Mouse (Mus musculus) cortical plate, adult 2 months (tissue): ENCODE data around the gene Dok3. TPM values are rescaled to one million over a fixed set of nuclear protein-coding genes. Genes with fewer than 3 reads are reported as not detected.
A peak's percentile ranks its signal among the peaks of the same experiment; 100 is the strongest.

Experiments used
- H3K27ac ChIP-seq: fragments of 200-500 bp; 2 replicates; pipeline ENCODE4 v1.5.1; 2012; ENCODE audit warnings: low read length, control low read depth, inconsistent platforms; ENCODE audit not compliant: insufficient read depth
- H3K4me1 ChIP-seq: fragments of 200-500 bp; 2 replicates; pipeline ENCODE4 v1.6.1; 2011; ENCODE audit warnings: low read length; ENCODE audit not compliant: control insufficient read depth, insufficient read depth
- H3K4me3 ChIP-seq: fragments of 200-500 bp; 2 replicates; pipeline ENCODE4 v1.5.1; 2011; ENCODE audit warnings: mild to moderate bottlenecking, low read length, control low read depth; ENCODE audit not compliant: insufficient read depth
- CTCF ChIP-seq: fragments of 200-500 bp; IDR thresholded peaks from 2 replicates; pipeline ENCODE4 v1.5.1; 2011; ENCODE audit warnings: mild to moderate bottlenecking, control low read depth, low read length; ENCODE audit not compliant: insufficient read depth; ENCODE audit errors: extremely low read depth
- POLR2A ChIP-seq: fragments of 200-500 bp; IDR thresholded peaks from 2 replicates; pipeline ENCODE4 v1.6.1; 2011; ENCODE audit warnings: mild to moderate bottlenecking, low read length, control low read depth; ENCODE audit not compliant: insufficient read depth; ENCODE audit errors: extremely low read depth
- polyA plus RNA-seq: library from polyadenylated mRNA; depleted of rRNA; stranded (reverse); fragments of >200 nt; gene quantifications from 2 replicates; pipeline ENCODE4 v1.2.3, GENCODE M21; 2012; rRNA removed

Dok3 gene
- polyA plus RNA-seq, 1 experiment: 16.8 TPM

DNA sequence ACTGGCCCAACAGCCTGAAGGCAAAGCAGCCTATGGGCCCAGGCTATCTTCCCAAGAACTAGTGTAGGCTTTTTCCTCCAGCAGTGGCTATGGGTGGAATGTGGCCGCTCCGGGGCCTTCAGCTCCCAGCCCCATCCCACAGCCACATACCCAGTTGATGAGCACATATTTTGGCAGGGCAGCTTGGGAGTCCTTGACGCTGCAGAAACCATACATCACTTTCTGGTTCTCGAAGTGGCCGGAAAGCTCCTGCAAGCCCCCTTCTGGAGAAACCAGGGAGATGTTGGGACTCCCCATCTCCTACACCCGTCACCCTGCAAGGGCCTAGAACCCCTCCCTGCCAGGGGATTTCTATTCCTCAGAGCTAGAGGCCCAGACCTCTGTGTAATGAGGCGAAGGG, 46.6 kb downstream of the Dok3 start:
- Histone ChIP-seq H3K4me3 (peak overlapping the region; percentile 68; the same call in 1 of the 2 replicates), H3K27ac (no peak overlapping the region), H3K4me1 (0 out of 2 replicates have a peak, but pooled peaks cover 3% of the 10 kb centered on the region)
- no peak for TF ChIP-seq CTCF
- no peak for TF ChIP-seq POLR2A

DNA sequence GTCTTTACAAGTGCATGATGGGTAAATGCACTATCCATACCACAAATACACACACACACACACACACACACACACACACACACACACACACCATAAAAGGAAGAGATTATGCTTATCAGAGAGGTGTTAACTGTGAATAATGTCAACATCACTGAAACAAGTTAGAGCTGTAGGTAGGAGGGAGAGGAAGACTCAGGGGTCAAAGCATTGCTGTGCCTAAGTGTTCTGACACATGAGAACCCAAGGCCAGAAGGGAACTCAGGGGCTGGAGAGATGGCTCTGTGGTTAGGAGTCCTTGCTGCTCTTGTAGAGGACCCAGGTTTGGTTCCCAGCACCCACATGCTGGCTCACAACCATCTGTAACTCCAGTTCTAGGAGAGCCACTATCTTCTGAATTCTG, 49.2 kb downstream of the Dok3 start:
- H3K4me3 ChIP-seq: no peak overlapping the region
- TF ChIP-seq CTCF: no peak
- TF ChIP-seq POLR2A: no peak
- peaks cover 5% of the 10 kb centered on the region; the same call in 1 of the 2 replicates for H3K4me1 ChIP-seq
- no peak overlapping the region for H3K27ac ChIP-seq

DNA sequence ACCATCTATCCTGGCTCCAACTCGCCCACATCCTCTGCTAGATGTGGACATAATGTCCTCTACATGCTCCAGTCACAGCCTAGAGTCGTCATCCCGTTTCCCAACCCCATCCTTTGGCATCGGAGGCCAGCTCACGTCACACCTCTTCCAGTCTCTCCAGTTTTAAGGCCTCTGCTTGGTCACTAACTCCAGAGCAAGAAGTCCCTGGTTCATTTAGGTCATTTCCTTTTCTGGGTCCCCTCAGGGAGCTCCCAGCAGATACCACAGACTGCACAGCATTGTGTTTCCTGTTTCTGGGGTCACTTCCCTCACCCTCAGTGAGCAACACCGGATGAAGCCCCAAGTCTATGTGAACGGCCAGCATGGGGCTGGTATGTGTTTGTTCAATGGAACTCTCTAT, 50.1 kb downstream of the Dok3 start:
- H3K27ac ChIP-seq: no peak overlapping the region; the same call in 1 of the 2 replicates
- TF ChIP-seq POLR2A (no peak), CTCF (no peak)
- H3K4me1 ChIP-seq: peaks cover 6% of the 10 kb centered on the region; the same call in 1 of the 2 replicates
- no peak overlapping the region for H3K4me3 ChIP-seq

DNA sequence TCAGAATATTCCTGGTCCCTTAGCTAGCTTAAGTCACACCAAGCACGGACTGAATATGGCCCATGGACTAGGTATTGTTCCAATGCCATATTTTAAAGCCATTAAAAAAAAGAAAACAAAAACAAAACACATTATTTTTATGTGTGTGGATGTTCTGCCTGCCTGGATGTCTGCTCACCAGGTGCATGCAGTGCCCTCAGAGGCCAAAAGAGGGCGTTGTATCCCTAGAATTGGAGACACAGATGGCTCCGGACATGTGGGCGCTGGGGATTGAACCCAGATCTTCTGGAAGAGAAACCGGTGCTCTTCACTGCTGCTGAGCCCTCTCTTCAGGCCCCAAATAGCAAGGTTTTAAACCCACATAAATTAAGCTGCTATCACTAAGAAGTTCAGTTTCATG, 51.1 kb downstream of the Dok3 start:
- Histone ChIP-seq H3K27ac (no peak overlapping the region), H3K4me1 (peaks cover 6% of the 10 kb centered on the region; the same call in 1 of the 2 replicates), H3K4me3 (no peak overlapping the region)
- TF ChIP-seq CTCF (peak; percentile 63), POLR2A (no peak)

DNA sequence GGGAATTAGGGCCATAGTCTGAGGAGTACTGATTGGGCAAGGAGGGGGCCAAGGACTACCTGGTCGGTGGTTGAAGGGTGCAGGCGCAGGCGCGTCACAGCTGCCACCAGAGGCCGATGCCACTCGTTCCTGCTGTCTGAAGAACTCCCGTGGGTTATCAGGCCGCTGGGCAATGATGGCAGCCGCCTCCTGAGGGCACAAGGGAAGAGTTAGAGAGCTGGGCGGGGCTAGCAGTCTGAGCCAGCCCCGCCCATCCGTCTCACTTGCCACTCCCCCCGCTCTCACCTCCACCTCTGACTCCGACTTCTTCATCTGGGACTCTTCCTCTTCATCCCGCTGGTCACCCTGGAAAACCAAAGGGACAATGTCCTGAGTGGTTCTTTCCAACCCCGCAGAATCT, 51.6 kb downstream of the Dok3 start:
- TF ChIP-seq CTCF (no peak), POLR2A (no peak)
- peaks cover 6% of the 10 kb centered on the region; the same call in 1 of the 2 replicates for H3K4me1 ChIP-seq
- H3K4me3 ChIP-seq: no peak overlapping the region
- no peak overlapping the region for H3K27ac ChIP-seq

DNA sequence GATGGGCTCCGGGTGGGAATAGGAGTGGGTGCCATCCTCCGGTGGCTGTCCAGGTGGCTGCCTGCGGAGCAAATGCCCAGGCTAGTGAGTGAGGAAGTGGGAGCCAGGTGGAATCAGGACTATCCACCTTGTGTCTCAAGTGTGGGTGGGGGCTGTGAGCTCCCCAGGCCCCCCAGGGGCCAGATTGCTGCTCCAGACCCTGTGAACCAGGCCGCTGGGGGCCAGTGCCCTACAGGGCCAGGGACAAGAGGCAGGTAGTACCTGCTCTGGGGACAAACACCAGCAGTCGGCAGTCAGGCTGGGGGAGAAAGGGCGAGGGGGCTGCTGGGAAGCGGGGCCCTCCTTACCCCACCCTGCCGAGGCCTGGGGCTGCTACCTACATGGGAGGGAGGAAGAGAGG, 52.8 kb downstream of the Dok3 start:
- Histone ChIP-seq H3K4me1 (peaks cover 6% of the 10 kb centered on the region; the same call in 1 of the 2 replicates), H3K27ac (no peak overlapping the region; the same call in 1 of the 2 replicates), H3K4me3 (no peak overlapping the region)
- no peak for TF ChIP-seq POLR2A
- TF ChIP-seq CTCF: no peak

DNA sequence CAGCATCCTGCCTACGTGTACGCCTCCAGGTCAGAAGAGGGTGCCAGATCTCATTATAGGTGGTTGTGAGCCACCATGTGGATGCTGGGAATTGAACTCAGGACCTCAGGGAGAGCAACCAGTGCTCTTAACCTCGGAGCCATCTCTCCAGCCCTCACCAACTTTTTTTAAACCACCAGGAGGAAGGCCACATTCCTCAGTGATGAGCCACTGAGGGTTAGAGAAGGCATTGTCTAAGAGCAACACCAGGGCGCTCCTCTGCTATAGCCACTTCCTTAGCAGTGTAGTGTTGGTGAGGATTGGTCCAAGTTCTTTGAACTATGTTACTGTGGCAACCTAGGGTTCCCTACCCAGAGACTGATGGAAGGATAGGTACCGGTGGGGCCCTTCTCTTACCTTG, 53.3 kb downstream of the Dok3 start:
- TF ChIP-seq POLR2A (no peak), CTCF (no peak)
- Histone ChIP-seq H3K4me3 (no peak overlapping the region), H3K27ac (no peak overlapping the region), H3K4me1 (peaks cover 6% of the 10 kb centered on the region; the same call in 1 of the 2 replicates)

DNA sequence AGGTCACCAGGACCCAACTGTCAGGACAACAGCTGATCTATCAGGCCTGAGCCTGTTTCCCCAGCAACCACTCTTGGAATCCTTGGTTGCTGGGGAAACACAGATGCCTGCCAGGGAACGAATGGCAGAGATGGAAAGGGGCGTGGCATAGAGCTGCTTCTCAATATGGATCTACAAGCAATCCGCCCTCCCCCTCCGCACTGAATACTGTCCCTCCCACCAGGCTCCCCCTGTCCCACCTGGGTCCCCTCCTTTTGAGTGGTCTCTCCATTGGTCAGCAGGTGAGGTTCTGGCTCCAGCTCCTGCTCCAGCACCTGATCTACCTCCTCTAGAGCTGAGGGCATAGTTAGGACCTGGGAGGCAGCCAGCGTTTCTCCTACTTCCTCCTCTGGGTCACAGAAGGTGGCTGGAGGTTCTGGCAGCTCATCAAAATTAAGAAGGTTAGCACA, 54.5 kb downstream of the Dok3 start:
- Histone ChIP-seq H3K27ac (0 out of 2 replicates have a peak overlapping the region, but pooled peaks have one; percentile 15), H3K4me3 (no peak overlapping the region), H3K4me1 (peaks cover 7% of the 10 kb centered on the region)
- TF ChIP-seq POLR2A (0 out of 2 replicates have a peak, but pooled peaks have one; percentile 10), CTCF (no peak)

DNA sequence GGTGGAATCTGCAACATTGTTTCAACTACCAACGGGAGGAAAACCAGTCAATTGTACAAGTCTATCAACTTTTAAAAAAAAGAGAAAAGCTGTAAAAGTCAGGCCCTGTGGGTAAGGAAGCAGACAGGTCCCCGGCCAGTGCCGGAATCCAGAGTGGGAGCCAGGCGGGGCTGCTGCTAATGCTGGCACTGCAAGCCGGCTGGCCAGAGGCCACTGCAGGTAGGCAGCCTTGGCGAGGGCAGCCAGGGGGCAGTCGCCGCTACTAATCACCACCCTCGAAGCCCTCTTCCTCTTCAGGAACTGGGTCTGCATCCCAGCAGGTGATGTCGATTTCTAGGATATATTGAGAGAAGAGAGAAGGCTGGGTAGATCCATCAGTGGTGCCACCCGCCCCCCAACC, 55.1 kb downstream of the Dok3 start:
- Histone ChIP-seq H3K27ac (no peak overlapping the region), H3K4me3 (no peak overlapping the region), H3K4me1 (peaks cover 10% of the 10 kb centered on the region)
- TF ChIP-seq POLR2A: 0 out of 2 replicates have a peak, but pooled peaks have one; percentile 15
- no peak for TF ChIP-seq CTCF

Other genes with a start within 250 kb of the Dok3 start
- gene Prelid1, start 208.8 kb downstream of the Dok3 start, polyA plus RNA-seq: 168 and 177 TPM in 2 replicates
- gene Rab24, start 207.3 kb downstream of the Dok3 start, polyA plus RNA-seq: 148 and 163 TPM in 2 replicates
- gene Mxd3, start 199.5 kb downstream of the Dok3 start, polyA plus RNA-seq: 1.2 and 1.9 TPM in 2 replicates
- gene Lman2, start 166.5 kb downstream of the Dok3 start, polyA plus RNA-seq: 53.0 and 57.0 TPM in 2 replicates
- 40.2 and 44.9 TPM in 2 replicates for gene Rgs14, start 159.6 kb downstream of the Dok3 start, polyA plus RNA-seq
- 0.21 and 0.30 TPM in 2 replicates for gene Slc34a1, start 131.1 kb downstream of the Dok3 start, polyA plus RNA-seq
- 0.40 and 0.56 TPM in 2 replicates for gene Pfn3, start 114.1 kb downstream of the Dok3 start, polyA plus RNA-seq
- gene F12, start 102.5 kb downstream of the Dok3 start, polyA plus RNA-seq: 0.63 and 1.0 TPM in 2 replicates
- 75.3 and 80.1 TPM in 2 replicates for gene Grk6, start 84.2 kb downstream of the Dok3 start, polyA plus RNA-seq
- 68.1 and 73.5 TPM in 2 replicates for gene Prr7, start 65.0 kb downstream of the Dok3 start, polyA plus RNA-seq
- 336 and 368 TPM in 2 replicates for gene Dbn1, start 41.2 kb downstream of the Dok3 start, polyA plus RNA-seq
- 168 and 171 TPM in 2 replicates for gene Pdlim7, start 15.6 kb downstream of the Dok3 start, polyA plus RNA-seq
- gene Ddx41, start 7.4 kb upstream of the Dok3 start, polyA plus RNA-seq: 81.1 and 87.4 TPM in 2 replicates
- gene Fam193b, start 41.8 kb upstream of the Dok3 start, polyA plus RNA-seq: 138 and 157 TPM in 2 replicates
- gene Tmed9, start 44.4 kb upstream of the Dok3 start, polyA plus RNA-seq: 111 and 125 TPM in 2 replicates
- 30.8 and 31.1 TPM in 2 replicates for gene B4galt7, start 70.6 kb upstream of the Dok3 start, polyA plus RNA-seq
- gene Caml, start 93.7 kb upstream of the Dok3 start, polyA plus RNA-seq: 67.2 and 73.7 TPM in 2 replicates
- 44.5 and 48.3 TPM in 2 replicates for gene Ddx46, start 105.7 kb upstream of the Dok3 start, polyA plus RNA-seq
- 62.5 and 65.3 TPM in 2 replicates for gene B230219D22Rik, start 163.8 kb upstream of the Dok3 start, polyA plus RNA-seq
- 63.9 and 66.4 TPM in 2 replicates for gene Txndc15, start 185.4 kb upstream of the Dok3 start, polyA plus RNA-seq
- gene Pcbd2, start 198.1 kb upstream of the Dok3 start, polyA plus RNA-seq: 31.6 and 32.2 TPM in 2 replicates